10 mouse cellular contexts compared by ENCODE assay signal in genomic region chr6:90608186-90608585, GRCm38 (mm10). TPM values are rescaled to one million over a fixed set of nuclear protein-coding genes. Genes with fewer than 3 reads are reported as not detected.
DNase-seq lines count a peak whose midpoint lies in the region; ATAC-seq and TF ChIP-seq lines count a peak whose summit lies in the region.
"Had no signal": no experiment of that assay in that cellular context is flagged by ENCODE, and none has a peak within 500 bp of the region (broad histone marks: within the 10 kb centered on the region; RNA-seq: fewer than 3 reads in every experiment).

No protein-coding gene starts in this region.

- H3K9ac ChIP-seq in ES-Bruce4 (ENCODE audit: low read depth, poor library complexity, severe bottlenecking): no peak overlapping the region
- H3K9ac ChIP-seq in liver, embryonic 12.5 days: peak overlapping the region; percentile 52

- WGBS in liver, embryonic 12.5 days (ENCODE audit: insufficient replicate concordance): 18% methylated on average over 6 of the region's 6 CpGs

- no peaks in the 10 kb centered on the region for H3K36me3 ChIP-seq in ES-Bruce4 (ENCODE audit: control insufficient read depth, insufficient read depth, low read length, poor library complexity, severe bottlenecking)
- no peaks in the 10 kb centered on the region for H3K36me3 ChIP-seq in liver, embryonic 12.5 days

- no peak for DNase-seq in layer of hippocampus, adult 2 months (ENCODE audit: low spot score in 2 of 2)
- no peak for DNase-seq in layer of hippocampus, postnatal 14 days (ENCODE audit: low spot score in 2 of 2)
- peak; percentile 13 for DNase-seq in brain, embryonic 14.5 days (ENCODE audit: low read depth)
- no peak for DNase-seq in right cerebral cortex, postnatal 25 days
- DNase-seq in frontal cortex, postnatal 10 days (ENCODE audit: low spot score in 2 of 2): no peak
- no peak for DNase-seq in urinary bladder, postnatal 14 days (ENCODE audit: low spot score)
- DNase-seq: kidney, adult 18-20 months had no signal

- H3K4me3 ChIP-seq in layer of hippocampus, adult 2 months: no peak overlapping the region
- no peak overlapping the region for H3K4me3 ChIP-seq in ES-Bruce4 (ENCODE audit: low read depth, low read length)
- no peak overlapping the region for H3K4me3 ChIP-seq in liver, embryonic 12.5 days
- H3K4me3 ChIP-seq: myocyte had no signal

- peak overlapping the region; percentile 41 for H3K4me2 ChIP-seq in liver, embryonic 12.5 days

- peak; percentile 77 for ATAC-seq in liver, embryonic 12.5 days

- TF ChIP-seq CTCF in layer of hippocampus, adult 2 months (conservative IDR thresholded peaks at IDR 0.05): peak; percentile 59
- TF ChIP-seq CTCF in ES-Bruce4 (IDR thresholded peaks at IDR 0.05; ENCODE audit: low read depth, low read length): peak; percentile 71
- peak; percentile 44; the same call in 1 of the 2 replicates for TF ChIP-seq CTCF in brain, embryonic 14.5 days (IDR thresholded peaks at IDR 0.05; ENCODE audit: borderline replicate concordance, extremely low read depth, insufficient read depth, insufficient read length)

- no peak for TF ChIP-seq POLR2A in ES-Bruce4 (IDR thresholded peaks at IDR 0.05; ENCODE audit: insufficient read depth, low read length)
- TF ChIP-seq POLR2A in brain, embryonic 14.5 days (IDR thresholded peaks at IDR 0.05; ENCODE audit: borderline replicate concordance, extremely low read depth, insufficient read depth, insufficient read length, poor library complexity, severe bottlenecking): no peak

- no peaks in the 10 kb centered on the region for H3K9me3 ChIP-seq in ES-Bruce4 (replicated peaks; ENCODE audit: control insufficient read depth, insufficient read depth, low read length, poor library complexity, severe bottlenecking)
- H3K9me3 ChIP-seq in liver, embryonic 12.5 days (replicated peaks): no peaks in the 10 kb centered on the region

- TF ChIP-seq EP300 in ES-Bruce4 (IDR thresholded peaks at IDR 0.05; ENCODE audit: insufficient read depth, low read depth, low read length): no peak

- no peaks in the 10 kb centered on the region for H3K27me3 ChIP-seq in ES-Bruce4 (ENCODE audit: control insufficient read depth, insufficient read depth, low read length, poor library complexity, severe bottlenecking)
- no peaks in the 10 kb centered on the region for H3K27me3 ChIP-seq in liver, embryonic 12.5 days (replicated peaks)

- H3K4me1 ChIP-seq in ES-Bruce4 (ENCODE audit: control insufficient read depth, insufficient read depth, low read length): no peaks in the 10 kb centered on the region
- H3K4me1 ChIP-seq in liver, embryonic 12.5 days: peaks cover 85% of the 10 kb centered on the region

- no peak overlapping the region for H3K27ac ChIP-seq in layer of hippocampus, adult 2 months
- H3K27ac ChIP-seq in ES-Bruce4 (ENCODE audit: insufficient read depth, low read length): no peak overlapping the region
- H3K27ac ChIP-seq in liver, embryonic 12.5 days: peak overlapping the region; percentile 79

RNA-seq across cellular contexts. Expression of gene Slc41a3, which starts 3.7 kb away (rescaled TPM):
- total RNA-seq in layer of hippocampus, adult 2 months (2021): 1 to 10 TPM; 4.0 to 4.1 TPM
- 1 to 10 TPM; 5.9 to 9.1 TPM for total RNA-seq in layer of hippocampus, postnatal 14 days (2021)
- polyA plus RNA-seq in ES-Bruce4 (2011; ENCODE audit: insufficient read depth, insufficient read length, low read depth, missing spikeins): 1.8 and 2.2 TPM in 2 replicates
- polyA plus RNA-seq in brain, embryonic 14.5 days (2012; rRNA removed): 2.5 and 4.6 TPM in 2 replicates
- polyA plus RNA-seq in liver, embryonic 12.5 days (2016; fragmentation: Nextera tagmentation; extraction: Ambion mirVana): 39.7 and 42.4 TPM in 2 replicates
